Mouse (Mus musculus) hindbrain, embryonic 14.5 days (tissue): ENCODE data around the gene Dcaf11. TPM values are rescaled to one million over a fixed set of nuclear protein-coding genes. Genes with fewer than 3 reads are reported as not detected.

Experiments used
- ATAC-seq: fragments of 200-750 bp; cut with Nextera tagmentation; 2 replicates; pipeline ENCODE4 v1.8.0; 2017; ENCODE audit warnings: moderate number of reproducible peaks, mild to moderate bottlenecking, moderate TSS enrichment, moderate library complexity; ENCODE audit not compliant: low FRiP score
- DNase-seq: peaks from one replicate; pipeline ENCODE4 v3.0.0-alpha.2; 2015; ENCODE audit warnings: low spot score
- H3K27ac ChIP-seq: fragments of 300-500 bp; sonication (generic); 2 replicates; pipeline ENCODE4 v1.5.1; 2014; ENCODE audit warnings: mild to moderate bottlenecking, moderate library complexity
- H3K27me3 ChIP-seq: fragments of 300-500 bp; sonication (generic); 2 replicates; pipeline ENCODE4 v1.6.1; 2014; ENCODE audit warnings: mild to moderate bottlenecking, low read length, mixed read lengths; ENCODE audit not compliant: control insufficient read depth, insufficient read depth
- H3K36me3 ChIP-seq: fragments of 300-500 bp; sonication (generic); replicated peaks from 2 replicates; pipeline ENCODE4 v1.6.1; 2014; ENCODE audit not compliant: control insufficient read depth, insufficient read depth
- H3K4me1 ChIP-seq: fragments of 300-500 bp; sonication (generic); replicated peaks from 2 replicates; pipeline ENCODE4 v1.6.1; 2014; ENCODE audit warnings: antibody characterized with exemption, low read length, mixed read lengths; ENCODE audit not compliant: control insufficient read depth, insufficient read depth
- H3K4me2 ChIP-seq: fragments of 300-500 bp; sonication (generic); replicated peaks from 2 replicates; pipeline ENCODE4 v1.6.1; 2014; ENCODE audit warnings: mild to moderate bottlenecking, moderate library complexity
- H3K4me3 ChIP-seq: fragments of 300-500 bp; sonication (generic); replicated peaks from 2 replicates; pipeline ENCODE4 v1.5.1; 2014; ENCODE audit warnings: mild to moderate bottlenecking, low read length
- H3K9ac ChIP-seq: fragments of 300-500 bp; sonication (generic); 2 replicates; pipeline ENCODE4 v1.6.1; 2014
- H3K9me3 ChIP-seq: fragments of 300-500 bp; sonication (generic); 2 replicates; pipeline ENCODE4 v1.6.1; 2016; ENCODE audit warnings: low read length; ENCODE audit not compliant: control insufficient read depth
- WGBS: fragments of 180-500 bp; shearing (Covaris S2); extraction: QIAGEN DNeasy Blood & Tissue Kit; methylation state at CpG from one replicate; pipeline ENCODE4 v1.1.7; 2014; 5-methylcytosine and 5-hydroxymethylcytosine counted together
- polyA plus RNA-seq: library from polyadenylated mRNA; unstranded; fragments of >200 nt; fragmentation: Nextera tagmentation; extraction: Ambion mirVana; gene quantifications from 2 replicates; pipeline ENCODE4 v1.2.1, GENCODE M21; 2014

The Dcaf11 gene
- polyA plus RNA-seq, 1 experiment from 2014 or later = 107 TPM

- no peaks in the 10 kb centered on the region for H3K9me3 ChIP-seq
- no peak overlapping the region for H3K4me2 ChIP-seq
- H3K27ac ChIP-seq = no peak overlapping the region
- H3K36me3 ChIP-seq = peaks cover 23% of the 10 kb centered on the region
- H3K4me1 ChIP-seq = peaks cover 23% of the 10 kb centered on the region
- ATAC-seq = no peak
- H3K9ac ChIP-seq = no peak overlapping the region
- WGBS = 89% methylated on average over 5 of the region's 5 CpGs
- DNase-seq = no peak
- no peak overlapping the region for H3K4me3 ChIP-seq
- H3K27me3 ChIP-seq = no peaks in the 10 kb centered on the region
These were observed 29.5 kb downstream of the Dcaf11 start for GRCm38 (mm10) chr14:55589271-55589670.

DNA sequence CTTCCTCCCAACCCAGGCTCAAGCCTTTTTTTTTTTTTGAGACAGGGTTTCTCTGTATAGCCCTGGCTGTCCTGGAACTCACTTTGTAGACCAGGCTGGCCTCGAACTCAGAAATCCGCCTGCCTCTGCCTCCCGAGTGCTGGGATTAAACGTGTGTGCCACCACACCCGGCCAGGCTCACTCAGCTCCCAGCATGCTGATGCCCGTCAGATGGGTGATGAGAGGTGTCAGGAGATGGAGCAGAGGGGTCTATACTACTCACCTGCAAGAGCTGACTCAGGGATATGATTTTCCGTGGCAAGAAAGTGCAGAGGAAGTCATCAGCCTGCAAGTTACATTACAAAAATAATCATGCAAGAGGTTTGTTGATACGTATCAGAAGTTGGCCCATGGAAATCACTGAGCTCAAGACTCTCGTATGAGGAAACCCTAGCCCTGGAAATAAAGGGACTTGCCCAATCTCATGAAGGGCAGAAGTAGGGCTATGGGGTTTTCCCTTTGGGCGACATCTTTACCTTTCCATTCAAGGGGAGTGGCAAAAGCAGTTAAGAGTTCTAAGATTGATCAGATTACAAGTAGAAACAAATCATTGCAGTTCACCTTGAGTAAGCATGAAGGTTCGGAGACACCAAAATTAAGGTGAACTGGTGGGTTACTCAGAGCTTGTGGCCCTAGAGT, 30.1 kb downstream of the Dcaf11 start:
- DNase-seq = no peak
- WGBS = 89% methylated on average over 11 of the region's 11 CpGs
- peaks cover 29% of the 10 kb centered on the region for H3K36me3 ChIP-seq

GRCm38 (mm10) chr14:55590748-55591330, 31.0 kb downstream of the Dcaf11 start, which contains the start of gene Psme2:
Psme2 (minus strand) TSS chr14:55591113.
- under 1% methylated on average over 22 of the region's 22 CpGs for WGBS
- Histone ChIP-seq H3K27ac (peak within 1 kb of the TSS; percentile 95), H3K9ac (peak within 1 kb of the TSS; percentile 80), H3K4me3 (peak within 1 kb of the TSS; percentile 74), H3K36me3 (peaks cover 39% of the 10 kb centered on the region), H3K9me3 (no peaks in the 10 kb centered on the region), H3K4me2 (peak within 1 kb of the TSS; percentile 86), H3K4me1 (peaks cover 20% of the 10 kb centered on the region), H3K27me3 (no peaks in the 10 kb centered on the region)
- DNase-seq = peak; percentile 88
- peak; percentile 95 for ATAC-seq

More for the DNA sequence above, 30.1 kb downstream of the Dcaf11 start:
- H3K4me3 ChIP-seq = peak overlapping the region; percentile 74
- ATAC-seq = no peak
- no peaks in the 10 kb centered on the region for H3K9me3 ChIP-seq
- peaks cover 22% of the 10 kb centered on the region for H3K4me1 ChIP-seq
- peak overlapping the region; percentile 86 for H3K4me2 ChIP-seq
- H3K27ac ChIP-seq = peak overlapping the region; percentile 95
- peak overlapping the region; percentile 80 for H3K9ac ChIP-seq
- H3K27me3 ChIP-seq = no peaks in the 10 kb centered on the region

DNA sequence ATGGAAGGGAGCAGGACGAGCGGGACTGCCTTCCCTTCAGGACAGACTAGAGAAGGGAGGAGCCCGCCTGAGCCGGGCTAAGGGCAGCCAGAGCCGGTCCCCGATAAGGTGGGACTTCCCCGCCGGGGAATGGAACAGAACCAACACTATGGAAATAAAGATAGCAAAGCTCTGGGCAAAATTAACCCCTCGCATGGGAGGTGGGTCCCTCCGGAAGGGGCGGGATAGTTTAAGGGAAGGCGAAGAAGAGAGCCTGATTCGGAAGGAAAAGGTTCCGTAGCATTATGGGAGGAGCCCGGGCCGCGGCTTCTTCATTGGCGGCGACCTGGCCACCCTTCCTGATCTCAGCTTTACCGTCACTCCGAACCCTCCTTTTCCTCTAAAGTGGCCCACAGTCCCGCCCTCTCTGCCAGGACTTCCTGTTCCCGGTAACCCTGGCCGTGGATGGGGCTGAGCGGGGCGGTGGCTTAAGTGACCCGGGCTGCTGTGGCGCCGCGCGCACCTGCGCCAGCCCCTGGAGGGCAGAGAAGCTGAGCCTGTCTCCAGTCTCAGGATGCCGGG, 31.6 kb downstream of the Dcaf11 start, which contains the start of gene Rnf31:
Gene Rnf31 (plus strand): TSS at position 378 of the 561 bp plus-strand sequence.
- under 1% methylated on average over 32 of the region's 33 CpGs for WGBS
- peak within 1 kb of the TSS; percentile 80 for H3K9ac ChIP-seq
- H3K4me2 ChIP-seq = peak within 1 kb of the TSS; percentile 86
- ATAC-seq (peak; percentile 88), DNase-seq (peak; percentile 82)
- no peaks in the 10 kb centered on the region for H3K9me3 ChIP-seq
- peaks cover 44% of the 10 kb centered on the region for H3K36me3 ChIP-seq
- H3K27ac ChIP-seq = peak within 1 kb of the TSS; percentile 95
- no peaks in the 10 kb centered on the region for H3K27me3 ChIP-seq
- peaks cover 20% of the 10 kb centered on the region for H3K4me1 ChIP-seq
- H3K4me3 ChIP-seq = peak within 1 kb of the TSS; percentile 74

DNA sequence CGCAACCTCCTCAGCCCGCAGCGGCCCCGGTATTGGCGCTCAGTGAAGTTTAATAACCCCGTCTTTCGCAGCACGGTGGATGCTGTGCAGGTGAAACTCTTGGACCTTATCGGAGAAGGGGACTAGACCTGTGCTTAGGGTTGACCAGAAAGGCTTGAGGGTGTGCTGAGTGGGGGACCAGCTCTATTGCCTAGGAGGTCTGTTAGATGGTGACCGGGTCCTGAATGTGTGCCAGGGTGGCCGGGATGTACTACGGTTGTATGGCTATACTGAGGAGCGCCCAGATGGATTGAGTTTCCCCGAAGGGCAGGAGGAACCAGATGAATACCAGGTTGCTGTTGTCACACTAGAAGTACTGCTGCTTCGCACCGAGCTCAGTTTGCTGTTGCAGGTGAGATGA, 32.4 kb downstream of the Dcaf11 start:
- WGBS = 11% methylated on average over 16 of the region's 16 CpGs
- Histone ChIP-seq H3K9me3 (no peaks in the 10 kb centered on the region), H3K4me1 (peaks cover 20% of the 10 kb centered on the region), H3K4me2 (peak overlapping the region; percentile 86), H3K9ac (peak overlapping the region; percentile 80), H3K4me3 (peak overlapping the region; percentile 74), H3K36me3 (peaks cover 46% of the 10 kb centered on the region), H3K27me3 (no peaks in the 10 kb centered on the region), H3K27ac (no peak overlapping the region)
- no peak for DNase-seq
- ATAC-seq = no peak

GRCm38 (mm10) chr14:55596036-55596690, 36.4 kb downstream of the Dcaf11 start:
- Histone ChIP-seq H3K9me3 (no peaks in the 10 kb centered on the region), H3K4me3 (no peak overlapping the region), H3K27me3 (no peaks in the 10 kb centered on the region), H3K36me3 (peaks cover 72% of the 10 kb centered on the region), H3K9ac (no peak overlapping the region), H3K4me1 (peaks cover 14% of the 10 kb centered on the region), H3K27ac (no peak overlapping the region), H3K4me2 (no peak overlapping the region)
- ATAC-seq = no peak
- DNase-seq = no peak
- WGBS = 72% methylated on average over 13 of the region's 13 CpGs

DNA sequence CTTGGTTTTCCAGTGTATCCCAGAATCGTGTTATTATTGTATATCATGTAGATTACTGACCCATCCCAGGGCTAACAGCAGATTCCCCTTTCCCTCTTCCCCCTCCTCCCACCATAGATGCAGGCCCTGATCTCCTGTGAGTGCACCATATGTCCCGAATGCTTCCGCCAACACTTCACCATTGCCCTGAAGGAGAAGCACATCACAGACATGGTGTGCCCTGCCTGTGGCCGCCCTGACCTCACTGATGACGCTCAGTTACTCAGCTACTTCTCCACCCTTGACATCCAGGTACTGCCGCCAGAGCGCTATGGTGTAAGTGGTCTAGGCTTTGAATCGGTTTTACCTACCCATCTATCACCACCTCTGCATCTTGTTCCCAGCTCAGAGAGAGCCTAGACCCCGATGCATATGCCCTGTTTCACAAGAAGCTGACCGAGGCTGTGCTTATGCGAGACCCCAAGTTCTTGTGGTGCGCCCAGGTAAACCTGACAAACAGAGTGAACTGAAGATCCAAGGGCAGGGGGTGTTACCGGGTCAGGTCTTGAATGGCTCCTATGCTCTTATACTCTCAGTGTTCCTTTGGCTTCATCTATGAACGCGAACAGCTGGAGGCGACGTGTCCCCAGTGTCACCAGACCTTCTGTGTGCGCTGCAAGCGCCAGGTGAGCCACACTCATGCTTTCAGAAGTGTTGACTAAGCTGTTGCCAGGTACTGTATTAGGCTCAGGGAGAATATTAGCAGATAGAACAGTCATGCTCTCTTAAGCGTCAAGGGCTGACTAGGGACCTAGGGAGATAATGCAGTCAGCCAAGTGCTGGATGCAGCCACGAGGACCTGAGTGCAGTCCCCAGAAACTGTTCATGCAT, 39.0 kb downstream of the Dcaf11 start:
- no peak for ATAC-seq
- Histone ChIP-seq H3K27ac (no peak overlapping the region), H3K4me3 (no peak overlapping the region), H3K9me3 (no peaks in the 10 kb centered on the region), H3K36me3 (peaks cover 95% of the 10 kb centered on the region), H3K9ac (no peak overlapping the region), H3K4me1 (no peaks in the 10 kb centered on the region), H3K27me3 (no peaks in the 10 kb centered on the region), H3K4me2 (no peak overlapping the region)
- DNase-seq = no peak
- WGBS = 95% methylated on average over 21 of the region's 21 CpGs

- DNase-seq = no peak
- no peak for ATAC-seq
- H3K4me1 ChIP-seq = no peaks in the 10 kb centered on the region
- no peaks in the 10 kb centered on the region for H3K9me3 ChIP-seq
- peak within 1 kb of the TSS; percentile 33 for H3K4me2 ChIP-seq
- 86% methylated on average over 7 of the region's 7 CpGs for WGBS
- no peak within 1 kb of the TSS for H3K9ac ChIP-seq
- H3K4me3 ChIP-seq = no peak within 1 kb of the TSS; the same call in 1 of the 2 replicates
- no peaks in the 10 kb centered on the region for H3K27me3 ChIP-seq
- 0 out of 2 replicates have a peak within 1 kb of the TSS, but pooled peaks have one; percentile 15 for H3K27ac ChIP-seq
- H3K36me3 ChIP-seq = peaks cover 82% of the 10 kb centered on the region
These were observed 43.4 kb downstream of the Dcaf11 start, which contains the start of gene Irf9 for GRCm38 (mm10) chr14:55603271-55603632. Irf9 (plus strand) TSS chr14:55603571.
